Mouse (Mus musculus) adrenal gland, postnatal 10 days (tissue): ENCODE results near the gene Flnb. TPM values are rescaled to one million over a fixed set of nuclear protein-coding genes. Genes with fewer than 3 reads are reported as not detected.

ENCODE experiments used
- DNase-seq: peaks from one replicate; pipeline ENCODE4 v3.0.0; 2021; ENCODE audit warnings: mixed read lengths
- total RNA-seq, 2 experiments: library from RNA; stranded (reverse); gene quantifications; 2 replicates each; pipeline ENCODE4 v1.2.3; 2021

Gene Flnb
- total RNA-seq, 2 experiments from 2014 or later, result 43.6 to 52.7 TPM

DNA sequence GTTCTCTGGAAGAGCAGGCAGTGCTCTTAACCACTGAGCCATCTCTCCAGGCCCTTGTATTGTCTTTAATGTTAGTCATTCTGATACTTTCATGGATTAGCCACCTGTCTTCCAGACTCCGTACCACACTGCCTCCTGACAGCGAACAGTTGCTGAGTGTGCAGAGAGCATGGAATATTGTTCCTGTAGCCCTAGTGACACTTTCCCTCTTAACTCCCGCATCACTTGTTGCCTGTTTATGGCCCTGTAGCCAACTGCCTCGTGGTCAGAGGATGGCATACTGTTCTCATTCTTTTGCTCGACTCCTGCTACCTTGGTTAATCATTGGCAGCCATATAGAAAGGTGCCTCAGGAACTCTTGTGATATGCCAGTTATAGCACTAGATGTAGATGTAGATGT, 45.4 kb downstream of the Flnb start:
- no peak for DNase-seq

DNA sequence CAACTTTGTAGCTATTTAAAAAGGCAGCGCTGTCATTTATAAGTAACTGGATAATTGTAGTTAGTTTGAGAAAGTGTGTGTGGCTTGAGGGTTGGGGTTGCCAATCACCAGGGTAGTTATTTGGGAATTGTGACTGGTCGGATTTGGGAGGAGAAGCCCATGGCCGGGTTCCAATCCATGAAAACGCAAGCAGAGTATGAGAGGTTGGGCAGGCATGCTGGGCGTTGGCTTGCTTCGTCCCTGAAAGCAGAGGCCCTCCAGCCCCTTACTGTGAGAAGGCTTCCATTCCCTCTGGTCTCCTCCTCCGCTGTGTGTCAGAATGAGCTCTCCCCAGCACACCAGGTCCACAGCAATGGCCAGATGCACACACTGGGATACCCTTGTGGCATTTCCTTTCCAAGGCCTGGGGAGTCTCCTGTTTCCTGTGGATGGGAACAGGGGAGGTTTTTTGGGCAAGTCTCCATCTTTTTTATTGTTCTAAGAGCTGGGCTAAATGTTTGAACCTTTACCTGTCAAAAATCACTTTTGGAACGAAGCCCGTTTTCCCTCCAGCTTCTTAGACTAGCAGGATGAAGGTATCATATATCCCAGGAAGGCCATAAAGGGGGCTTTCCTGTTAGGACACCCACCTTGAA, 46.2 kb downstream of the Flnb start:
- DNase-seq, result no peak

DNA sequence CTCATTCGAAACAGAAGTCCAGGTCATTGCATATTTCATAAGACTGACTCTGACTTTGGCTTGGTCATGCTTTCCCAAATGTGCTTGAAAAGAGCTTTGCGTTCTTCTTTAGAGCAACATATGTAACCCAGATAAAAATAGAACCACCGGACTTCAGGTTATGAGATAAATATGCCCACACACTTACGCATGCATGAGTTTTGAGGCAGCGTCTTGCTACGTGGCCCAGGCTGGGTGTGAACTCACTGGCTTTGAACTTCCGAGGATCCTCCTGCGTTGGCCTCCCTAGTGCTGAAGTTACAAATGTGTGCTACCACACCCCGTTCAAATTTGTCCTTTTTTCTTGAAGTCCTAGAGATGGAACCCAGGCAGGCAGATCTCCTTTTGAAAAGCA, 46.7 kb downstream of the Flnb start:
- no peak for DNase-seq

DNA sequence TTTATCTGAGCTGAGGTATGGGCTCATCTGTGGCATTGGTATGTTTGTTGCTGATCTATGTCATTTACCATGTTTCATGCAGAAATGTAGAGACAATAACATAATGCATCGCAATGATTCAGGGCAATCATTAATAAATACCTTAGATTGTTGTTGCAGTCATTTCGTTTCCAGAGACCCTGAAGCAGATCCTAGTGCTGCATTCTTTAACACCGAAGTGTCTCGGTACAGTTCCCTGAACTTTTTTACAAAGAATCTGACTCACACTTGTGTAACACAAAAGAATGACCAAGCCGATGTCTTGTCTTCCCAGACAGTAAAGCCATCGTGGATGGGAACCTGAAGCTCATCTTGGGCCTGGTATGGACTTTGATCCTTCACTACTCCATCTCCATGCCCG, 49.5 kb downstream of the Flnb start:
- no peak for DNase-seq

DNA sequence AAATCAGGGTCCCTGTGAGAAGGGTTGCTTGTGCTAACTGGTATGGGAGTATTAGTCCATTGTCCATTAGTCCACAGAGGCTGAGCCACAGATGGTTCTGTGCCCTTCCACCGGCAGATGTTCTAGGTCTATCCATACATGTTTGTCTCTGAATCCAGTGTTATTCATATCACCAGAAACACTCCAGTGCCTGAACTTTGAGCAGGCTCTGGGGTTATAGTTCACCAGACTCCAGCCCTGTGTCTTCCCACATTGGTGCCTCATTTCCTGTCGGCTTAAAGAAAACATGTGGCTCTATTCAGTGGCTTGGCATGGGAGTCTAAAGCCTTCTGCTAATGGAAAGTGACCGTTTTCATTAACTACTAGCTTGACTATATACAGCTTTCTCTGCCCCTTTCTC, 50.1 kb downstream of the Flnb start:
- no peak for DNase-seq

DNA sequence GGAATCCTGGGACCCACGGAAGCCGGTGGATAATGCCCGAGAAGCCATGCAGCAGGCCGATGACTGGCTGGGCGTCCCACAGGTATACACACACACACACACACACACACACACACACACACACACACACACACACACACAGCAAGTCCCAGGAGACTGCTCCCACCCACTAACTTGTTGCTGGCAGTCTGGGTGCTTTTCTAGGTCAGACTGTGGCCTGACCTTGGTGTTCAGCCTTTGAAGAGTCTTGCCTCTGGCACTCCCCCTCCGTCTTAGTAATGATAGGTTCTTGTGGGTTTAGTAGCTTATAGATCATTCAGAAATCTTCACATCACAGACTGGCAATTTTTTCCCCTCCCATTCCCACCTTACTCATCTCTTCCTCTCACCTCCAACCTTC, 52.0 kb downstream of the Flnb start:
- DNase-seq, result no peak

DNA sequence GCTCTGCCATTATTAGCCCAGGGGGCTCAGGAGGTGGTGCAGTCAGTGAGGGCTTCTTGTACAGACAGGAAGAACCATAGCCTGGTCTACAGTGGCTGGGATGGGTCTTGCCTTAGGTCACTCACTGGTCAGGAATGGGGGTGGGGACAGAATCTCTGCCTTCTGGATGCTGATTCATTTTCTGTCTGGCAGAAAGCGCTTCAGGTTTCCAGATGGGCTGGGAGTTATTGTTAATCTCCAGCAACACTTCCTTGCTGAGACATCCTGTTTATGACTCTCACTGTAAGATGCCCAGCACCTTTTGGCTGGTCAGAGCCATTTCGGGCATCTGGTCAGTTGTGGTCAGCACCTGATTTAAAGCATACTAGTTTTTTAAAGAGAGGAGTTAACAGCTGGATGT, 55.8 kb downstream of the Flnb start:
- DNase-seq, result no peak

DNA sequence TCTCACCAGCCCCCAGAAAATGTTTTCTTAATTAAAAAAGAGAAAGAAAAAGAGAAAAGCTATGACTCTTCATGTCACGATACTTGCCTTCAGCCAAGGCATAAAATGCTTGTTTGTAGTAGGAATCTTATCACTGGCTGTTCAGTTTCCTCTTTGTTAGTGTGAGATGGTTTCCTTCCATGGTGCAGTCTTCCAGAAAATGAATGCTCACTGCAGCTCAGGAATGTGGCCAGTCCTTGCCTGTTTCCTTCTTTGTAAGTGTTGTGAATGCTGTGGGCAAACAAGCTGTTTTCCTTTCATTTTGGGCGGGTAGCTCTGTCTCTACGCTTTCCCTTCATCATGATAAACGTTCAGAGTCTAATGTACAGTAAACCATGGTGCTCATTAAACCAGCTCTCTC, 56.7 kb downstream of the Flnb start:
- no peak for DNase-seq

DNA sequence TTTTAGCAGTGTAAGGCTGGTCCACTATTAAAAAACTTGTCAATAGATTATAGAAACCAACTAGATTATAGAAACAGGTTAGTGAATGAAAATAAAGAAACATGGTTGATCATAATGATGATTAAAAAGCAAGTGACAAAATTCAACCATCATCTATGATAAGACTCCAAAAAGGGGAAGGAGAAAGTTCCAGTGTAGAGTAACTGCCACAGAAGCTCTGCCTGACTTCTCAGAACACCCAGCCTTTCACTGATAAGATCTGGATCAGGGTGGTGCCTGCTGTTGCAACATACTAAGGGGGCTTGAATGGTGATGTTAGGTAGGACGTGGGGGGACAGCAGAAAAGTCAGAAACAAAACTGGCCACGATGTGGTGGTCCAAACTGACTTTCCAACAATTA, 60.2 kb downstream of the Flnb start:
- DNase-seq, result no peak

DNA sequence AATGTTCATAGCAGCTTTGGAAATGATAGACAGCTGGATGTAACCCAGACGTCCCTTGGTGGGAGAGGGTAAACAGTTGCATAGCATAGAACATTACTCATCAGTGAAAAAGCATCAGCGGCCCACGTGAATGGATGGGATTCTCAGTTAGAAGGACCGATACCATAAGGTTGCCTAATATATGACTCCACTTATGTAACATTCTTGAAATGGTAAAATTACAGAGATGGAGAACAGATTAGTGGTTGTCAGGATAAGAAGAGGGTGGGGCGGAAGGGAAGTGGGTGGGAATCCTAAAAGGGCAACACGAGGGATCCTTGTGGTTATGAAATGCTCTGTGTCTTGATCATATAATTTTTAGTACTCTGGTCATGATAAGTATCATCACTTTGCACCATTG, 62.6 kb downstream of the Flnb start:
- DNase-seq, result no peak

DNA sequence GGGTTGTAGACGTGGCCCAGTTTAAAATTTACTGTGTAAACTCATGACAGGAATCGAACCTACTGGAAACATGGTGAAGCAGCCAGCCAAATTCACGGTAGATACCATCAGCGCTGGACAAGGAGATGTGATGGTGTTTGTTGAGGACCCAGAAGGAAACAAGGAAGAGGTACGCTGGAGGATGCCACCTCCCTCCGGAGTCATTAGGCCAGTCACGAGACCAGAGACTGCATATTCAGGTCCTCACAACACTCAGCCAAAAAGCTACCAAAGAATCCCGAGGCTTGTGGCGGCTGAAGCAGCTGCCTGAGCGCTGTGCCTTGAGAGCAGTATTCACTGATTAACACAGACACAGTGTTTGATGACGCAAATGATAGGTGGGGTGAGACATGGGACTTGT, 63.8 kb downstream of the Flnb start:
- DNase-seq, result no peak

DNA sequence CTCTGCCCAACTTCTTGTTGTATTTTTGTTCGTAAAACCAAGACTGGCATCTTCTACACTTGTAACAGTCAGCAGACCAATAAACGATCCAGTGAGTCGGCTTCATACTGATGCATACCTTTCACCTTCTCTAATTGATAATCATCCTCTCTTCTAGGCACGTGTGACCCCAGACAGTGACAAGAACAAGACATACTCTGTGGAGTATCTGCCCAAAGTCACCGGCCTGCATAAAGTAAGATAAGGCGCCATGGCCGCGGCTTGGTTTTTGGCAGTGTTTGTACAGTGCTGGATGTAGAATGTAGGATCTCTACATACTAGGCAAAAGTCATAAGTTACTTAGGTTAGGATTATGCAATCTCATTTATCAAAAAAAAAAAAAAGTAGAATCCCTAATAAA, 64.3 kb downstream of the Flnb start:
- DNase-seq, result no peak

DNA sequence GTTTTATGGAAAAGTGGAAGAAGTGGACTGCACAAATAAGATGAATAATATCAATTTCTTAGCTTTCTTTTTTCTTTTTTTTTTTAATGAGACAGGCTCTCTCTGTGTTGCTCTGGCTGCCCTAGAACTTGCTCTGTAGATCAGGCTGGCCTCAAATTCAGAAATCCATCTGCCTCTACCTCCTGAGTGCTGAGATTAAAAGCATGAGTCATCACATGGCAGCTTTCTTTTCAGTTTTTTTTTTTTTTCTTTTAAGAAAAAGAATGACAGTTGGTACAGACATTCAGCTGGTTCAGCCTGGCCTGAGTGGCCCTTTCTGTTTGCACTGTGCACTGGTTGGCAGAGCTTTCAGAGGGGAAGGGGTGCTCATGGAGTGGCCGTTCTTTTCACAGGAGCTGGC, 66.4 kb downstream of the Flnb start:
- DNase-seq, result no peak

DNA sequence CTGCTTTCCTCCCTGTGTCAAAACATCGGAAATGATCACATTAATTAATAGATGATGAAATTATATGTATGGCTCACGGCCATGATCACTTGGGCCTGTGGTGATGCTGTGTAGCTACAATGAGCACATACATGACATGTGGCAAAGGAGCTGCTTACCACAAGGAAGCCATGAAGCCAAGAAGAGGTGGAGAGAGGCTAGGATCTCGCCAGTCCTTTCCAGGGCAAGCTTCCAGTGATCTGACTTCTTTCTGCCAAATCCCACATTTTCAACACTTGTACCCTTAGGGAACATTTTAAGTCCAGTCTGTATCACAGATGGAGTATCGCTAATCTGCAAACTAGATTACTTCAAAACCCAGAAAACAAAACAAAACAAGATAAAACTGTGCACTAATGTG, 67.1 kb downstream of the Flnb start:
- DNase-seq, result peak; percentile 21

DNA sequence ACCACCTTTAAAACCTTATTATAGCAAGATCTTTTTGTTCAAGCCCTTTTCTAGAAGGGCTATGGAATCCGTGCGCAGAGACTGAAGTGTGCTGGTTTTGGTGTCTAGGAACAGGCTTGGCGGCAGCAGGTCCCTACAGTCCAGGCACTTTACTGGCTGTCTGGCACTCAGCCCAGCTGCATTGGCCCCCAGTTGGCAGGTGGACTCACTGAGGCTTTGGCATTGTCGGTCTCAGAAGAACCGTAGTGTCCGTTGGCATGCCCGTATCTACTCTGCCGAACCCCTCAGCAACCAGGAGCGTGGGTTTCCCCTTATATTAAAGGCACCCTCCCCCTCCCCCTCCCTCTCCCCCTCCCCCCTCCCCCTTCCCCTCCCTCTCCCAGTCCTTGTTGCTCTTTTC, 67.8 kb downstream of the Flnb start:
- peak; percentile 31 for DNase-seq

DNA sequence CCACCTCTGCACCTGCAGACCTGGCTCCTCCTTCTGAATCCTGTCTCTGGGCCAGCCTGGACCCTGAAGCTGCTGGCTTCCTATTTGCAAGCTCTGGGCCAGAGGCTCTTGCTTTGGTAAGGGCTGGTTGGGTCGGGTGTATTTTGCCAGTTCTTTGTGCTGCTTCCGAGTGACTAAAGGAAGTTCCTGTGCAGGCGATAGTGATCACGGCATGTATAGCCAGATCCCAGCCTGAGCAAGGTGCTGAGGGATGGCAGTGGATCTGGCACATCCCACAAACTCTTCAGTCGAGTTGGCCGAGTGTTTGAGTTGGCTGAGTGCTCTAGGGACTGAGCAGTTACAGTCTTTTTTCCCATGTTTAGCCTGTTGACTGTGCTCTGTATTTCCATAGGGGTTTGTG, 68.3 kb downstream of the Flnb start:
- DNase-seq, result no peak

DNA sequence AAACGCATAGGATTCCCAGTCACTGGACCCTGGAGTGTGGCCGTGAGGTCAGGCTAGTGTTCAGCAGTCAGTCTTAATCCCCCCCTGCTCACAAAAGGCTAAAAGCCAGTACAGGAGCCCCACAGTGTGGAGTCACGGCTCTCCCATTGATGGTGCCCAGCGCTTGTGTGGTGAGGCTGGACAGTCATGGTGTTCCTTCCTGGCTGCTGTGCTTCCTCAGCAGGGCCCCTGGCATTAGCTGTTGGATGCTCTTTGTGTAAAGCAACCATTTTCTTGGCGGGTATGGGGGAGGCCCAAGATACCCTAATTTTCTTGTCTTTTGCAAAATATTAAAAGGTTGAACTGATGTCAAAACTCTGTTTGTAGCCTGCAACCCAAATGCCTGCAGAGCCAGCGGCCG, 69.4 kb downstream of the Flnb start:
- no peak for DNase-seq

DNA sequence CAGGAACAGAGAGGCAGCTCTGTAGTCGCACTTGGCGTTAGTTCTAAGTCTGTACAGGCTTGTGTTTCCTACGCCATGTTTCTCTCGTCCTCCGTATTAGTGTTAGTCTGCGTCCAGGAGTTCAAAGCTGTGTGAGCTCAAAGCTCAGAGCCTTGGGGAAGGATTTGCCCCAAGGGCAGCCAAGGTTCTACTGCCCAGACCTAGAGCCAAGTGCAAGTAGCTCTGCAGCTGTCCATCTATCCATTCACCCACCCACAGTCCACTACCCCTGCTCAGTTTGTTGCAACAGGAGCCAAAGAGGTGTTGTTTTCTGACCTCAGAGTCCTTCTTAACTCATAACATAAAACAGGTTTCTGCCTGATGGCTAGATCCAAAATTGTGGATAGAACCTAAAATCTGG, 70.5 kb downstream of the Flnb start:
- DNase-seq, result no peak

DNA sequence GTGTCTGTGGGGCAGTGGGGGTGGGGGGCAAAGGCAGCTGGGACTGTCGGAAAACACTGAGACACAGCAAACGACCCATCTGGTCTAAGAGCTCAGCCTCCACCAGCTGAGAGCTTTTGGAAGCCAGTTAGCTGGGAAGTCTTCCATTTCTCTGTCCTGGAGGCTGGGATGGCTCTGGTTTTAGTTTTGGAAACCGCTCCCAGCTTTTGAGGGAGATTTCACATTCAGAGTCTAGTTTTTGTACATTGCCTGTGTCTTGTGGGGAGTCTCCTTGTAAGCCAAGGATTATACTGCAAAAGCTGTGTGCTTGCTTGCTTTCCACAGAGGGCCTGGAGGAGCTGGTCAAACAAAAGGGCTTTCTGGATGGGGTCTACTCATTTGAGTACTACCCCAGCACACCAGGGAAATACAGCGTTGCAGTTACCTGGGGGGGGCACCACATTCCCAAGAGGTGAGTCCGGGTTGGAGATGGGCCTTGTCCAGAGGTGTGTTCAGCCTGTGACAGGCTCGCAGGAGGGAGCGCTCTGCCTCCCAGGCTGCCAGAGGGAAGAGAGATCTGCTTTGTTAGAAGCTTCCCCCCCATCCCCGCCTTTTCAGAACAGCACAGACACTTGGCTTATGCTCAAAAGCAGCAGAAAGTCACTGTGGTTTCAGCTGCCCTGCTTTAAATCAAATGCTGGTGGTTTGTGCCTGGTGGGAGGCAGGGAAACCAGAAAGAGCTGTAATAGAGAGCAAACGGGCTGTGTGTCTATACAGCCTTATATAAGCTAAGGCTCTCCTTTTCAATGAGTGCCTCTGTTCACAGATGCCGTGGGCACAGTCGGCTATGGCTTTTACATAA, 71.3 kb downstream of the Flnb start:
- DNase-seq, result peak; percentile 49

DNA sequence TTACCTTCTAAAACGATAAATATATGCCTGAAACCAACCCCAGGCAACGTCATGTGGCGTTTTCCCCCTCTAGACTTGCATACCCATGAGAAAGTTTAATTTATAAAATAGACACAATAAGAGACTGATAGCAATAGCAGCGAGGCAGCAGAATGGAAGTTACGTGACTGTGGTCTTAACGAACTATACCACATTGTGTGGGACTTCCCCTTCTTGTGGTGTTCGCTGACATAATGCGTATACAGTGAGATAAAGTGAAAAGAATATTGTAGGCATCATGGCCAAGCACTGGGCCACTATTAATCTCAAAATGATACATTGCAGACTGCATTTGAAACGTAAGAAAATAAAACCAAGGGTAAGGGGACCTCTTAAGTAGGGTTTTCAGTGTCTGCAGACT, 72.1 kb downstream of the Flnb start:
- DNase-seq, result no peak

DNA sequence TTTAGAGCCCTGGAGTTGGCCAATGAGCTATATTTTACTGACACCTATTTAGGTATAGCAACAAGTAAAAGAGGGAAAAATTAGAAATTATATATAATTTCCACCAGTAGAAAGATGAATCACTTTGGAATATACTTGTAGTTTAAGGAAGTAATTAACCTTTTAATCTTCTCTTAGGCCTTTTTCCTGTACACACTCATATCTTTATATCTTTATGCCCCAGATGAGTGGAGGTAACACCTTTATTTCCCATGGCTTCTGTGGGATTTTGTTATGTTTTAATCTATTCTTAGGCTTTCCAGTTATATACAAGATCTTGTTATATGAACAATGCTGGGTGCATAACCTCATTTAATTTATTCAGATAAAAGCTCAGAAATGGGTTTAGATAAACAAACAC, 73.6 kb downstream of the Flnb start:
- DNase-seq, result no peak

DNA sequence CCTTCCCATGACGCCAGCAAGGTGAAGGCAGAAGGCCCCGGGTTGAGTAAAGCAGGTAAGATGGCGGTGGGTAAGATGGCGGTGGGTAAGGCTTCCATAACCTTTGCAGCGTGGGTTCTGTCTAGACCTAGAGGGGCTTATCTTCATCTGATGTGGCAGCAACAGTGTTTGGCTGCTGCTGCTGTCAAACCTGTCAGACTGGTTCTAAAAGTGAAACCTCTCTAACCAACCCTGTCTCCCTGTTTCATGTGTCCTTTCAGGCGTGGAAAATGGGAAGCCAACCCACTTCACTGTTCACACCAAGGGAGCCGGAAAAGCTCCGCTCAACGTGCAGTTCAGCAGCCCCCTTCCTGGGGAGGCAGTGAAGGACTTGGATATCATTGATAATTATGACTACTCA, 78.4 kb downstream of the Flnb start:
- no peak for DNase-seq

DNA sequence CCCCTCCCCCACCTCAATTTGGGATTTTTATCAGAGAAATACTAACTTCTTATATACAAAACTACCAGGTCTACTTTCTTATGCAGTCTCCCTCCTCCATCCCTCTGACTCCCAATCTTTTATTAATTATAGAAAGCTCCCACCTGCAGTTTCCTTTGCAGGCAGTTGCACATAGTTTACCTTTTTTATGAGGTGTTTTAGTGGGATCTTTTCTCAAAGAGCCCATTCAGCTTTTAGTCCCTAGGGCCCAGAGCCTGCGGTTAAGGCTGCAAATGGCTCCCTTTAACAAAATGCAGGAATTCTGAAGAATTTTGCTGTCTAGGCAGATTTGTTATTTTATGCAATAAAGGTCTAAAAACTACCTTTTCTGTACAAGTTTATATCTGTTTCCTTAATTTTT, 78.9 kb downstream of the Flnb start:
- DNase-seq, result no peak

DNA sequence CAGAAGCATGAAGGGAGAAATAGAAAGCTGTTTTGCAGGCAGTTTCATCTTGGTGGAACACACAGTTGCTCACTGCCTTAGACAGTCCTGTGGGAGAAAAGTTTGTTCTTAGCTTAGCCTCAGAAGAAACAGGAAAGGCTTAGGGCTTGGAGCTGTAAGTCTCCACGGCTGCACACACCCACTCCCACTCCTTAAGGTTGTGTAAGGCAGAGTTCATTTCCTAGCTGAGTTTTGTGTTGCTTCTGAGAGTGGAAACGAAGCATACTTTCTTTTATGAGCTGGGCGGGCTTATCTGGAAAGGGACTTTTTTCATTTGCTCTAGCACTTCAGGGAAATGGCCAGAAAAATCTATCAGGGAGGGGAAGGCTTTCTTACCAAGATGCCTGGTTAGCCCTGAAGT, 82.2 kb downstream of the Flnb start:
- no peak for DNase-seq
